Mouse (Mus musculus) testis, adult 2 months (tissue): ENCODE measurements around the gene 1700021F07Rik. TPM values are rescaled to one million over a fixed set of nuclear protein-coding genes. Genes with fewer than 3 reads are reported as not detected.

Experiments used
- H3K27ac ChIP-seq: fragments of 200-500 bp; 2 replicates; pipeline ENCODE4 v1.5.1; 2012; ENCODE audit warnings: low read depth, low read length; ENCODE audit not compliant: control insufficient read depth, insufficient read depth
- H3K27me3 ChIP-seq: fragments of 200-500 bp; 2 replicates; pipeline ENCODE4 v1.6.1; 2012; ENCODE audit warnings: mild to moderate bottlenecking, low read length, moderate library complexity; ENCODE audit not compliant: control insufficient read depth, insufficient read depth
- H3K36me3 ChIP-seq: fragments of 200-500 bp; 2 replicates; pipeline ENCODE4 v1.6.1; 2012; ENCODE audit warnings: mild to moderate bottlenecking, low read length; ENCODE audit not compliant: control insufficient read depth, insufficient read depth
- H3K4me1 ChIP-seq: fragments of 200-500 bp; 2 replicates; pipeline ENCODE4 v1.6.1; 2012; ENCODE audit warnings: low read length; ENCODE audit not compliant: control insufficient read depth, insufficient read depth
- H3K4me3 ChIP-seq: fragments of 200-500 bp; 2 replicates; pipeline ENCODE4 v1.5.1; 2012; ENCODE audit warnings: low read depth, mild to moderate bottlenecking, low read length, moderate library complexity, mixed read lengths; ENCODE audit not compliant: control insufficient read depth
- CTCF ChIP-seq: fragments of 200-500 bp; IDR thresholded peaks from 2 replicates; pipeline ENCODE4 v1.5.1; 2012; ENCODE audit warnings: low read depth, mild to moderate bottlenecking, inconsistent platforms, low read length, moderate library complexity; ENCODE audit not compliant: control insufficient read depth, insufficient read depth, insufficient replicate concordance
- POLR2A ChIP-seq: fragments of 200-500 bp; IDR thresholded peaks from 2 replicates; pipeline ENCODE4 v1.6.1; 2012; ENCODE audit warnings: low read depth, mild to moderate bottlenecking, inconsistent platforms, low read length, moderate library complexity; ENCODE audit not compliant: control insufficient read depth
- polyA plus RNA-seq: library from polyadenylated mRNA; depleted of rRNA; stranded (reverse); fragments of >200 nt; gene quantifications from 2 replicates; pipeline ENCODE4 v1.2.3, GENCODE M21; 2012; rRNA removed

The 1700021F07Rik gene
- 263 and 305 TPM in 2 replicates for polyA plus RNA-seq

DNA sequence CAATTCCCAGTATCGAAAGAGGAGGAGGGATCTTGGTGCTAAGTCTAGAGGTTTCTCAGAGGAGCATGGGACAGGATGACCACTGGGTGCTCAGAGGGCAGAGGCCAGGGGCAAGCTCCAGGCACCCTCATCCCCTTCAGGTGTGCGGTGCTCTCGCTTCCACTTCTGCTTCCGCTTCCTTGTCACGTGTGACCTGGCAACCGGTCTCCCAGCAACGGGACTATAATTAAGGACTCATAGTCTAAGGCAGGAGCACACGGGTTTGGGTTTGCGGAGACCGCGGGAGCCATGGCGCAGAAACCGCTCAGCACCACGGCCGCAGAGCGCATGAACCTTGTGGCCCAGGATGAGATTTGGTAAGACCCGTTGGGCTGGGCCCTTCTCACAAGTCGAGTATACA, at the start of gene 1700021F07Rik:
Gene 1700021F07Rik, plus strand, starts transcription at position 211 of the 400 bp plus-strand sequence.
- TF ChIP-seq POLR2A, result peak; percentile 82
- no peak for TF ChIP-seq CTCF

DNA sequence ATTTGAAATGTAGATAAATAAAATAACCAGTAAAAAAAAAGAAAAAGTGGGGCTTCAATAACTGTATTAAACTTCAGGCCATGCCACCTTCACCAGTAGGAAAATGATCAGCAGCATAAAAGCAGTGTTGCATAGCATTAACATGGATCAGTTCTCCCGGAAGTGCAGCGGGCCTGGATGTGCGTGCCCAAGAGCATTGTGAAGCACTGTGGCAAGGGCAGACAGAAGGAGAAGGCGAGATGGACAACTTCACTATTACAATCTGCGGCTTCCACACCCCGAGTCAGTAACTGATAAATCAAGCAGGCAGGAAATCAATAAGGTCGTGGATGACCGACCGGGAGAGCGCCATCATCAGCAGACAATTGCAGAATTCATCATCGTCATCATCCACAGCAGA, 49.2 kb upstream of the 1700021F07Rik start:
- TF ChIP-seq POLR2A (no peak), CTCF (no peak)
- Histone ChIP-seq H3K36me3 (no peaks in the 10 kb centered on the region), H3K4me1 (0 out of 2 replicates have a peak, but pooled peaks cover 2% of the 10 kb centered on the region), H3K27me3 (no peaks in the 10 kb centered on the region), H3K27ac (no peak overlapping the region), H3K4me3 (peak overlapping the region; percentile 24)

More for the DNA sequence above, at the start of gene 1700021F07Rik:
- Histone ChIP-seq H3K36me3 (no peaks in the 10 kb centered on the region), H3K4me1 (peaks cover 5% of the 10 kb centered on the region; the same call in 1 of the 2 replicates), H3K4me3 (peak within 1 kb of the TSS; percentile 94), H3K27me3 (no peaks in the 10 kb centered on the region), H3K27ac (peak within 1 kb of the TSS; percentile 38; the same call in 1 of the 2 replicates)

DNA sequence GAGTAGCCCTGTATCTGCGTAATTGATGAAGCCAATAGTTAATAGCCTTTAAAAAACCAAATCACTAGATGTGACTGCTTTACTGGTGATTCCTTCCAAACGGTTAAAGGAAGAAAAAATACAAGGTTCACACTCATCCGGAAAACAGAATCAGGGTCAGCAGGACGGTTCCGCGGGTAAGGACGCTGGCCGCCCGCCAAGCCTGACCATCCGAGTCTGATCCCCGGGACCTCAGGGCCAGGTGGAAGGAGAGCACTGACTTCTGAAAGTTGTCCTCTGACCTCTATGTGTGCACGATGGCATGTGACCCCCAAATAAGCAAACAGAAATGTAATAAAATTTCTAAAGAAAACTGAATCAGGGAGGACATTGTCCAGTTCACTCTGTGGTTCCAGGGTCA, 43.3 kb upstream of the 1700021F07Rik start:
- Histone ChIP-seq H3K4me1 (no peaks in the 10 kb centered on the region), H3K27ac (no peak overlapping the region), H3K27me3 (no peaks in the 10 kb centered on the region), H3K4me3 (no peak overlapping the region), H3K36me3 (no peaks in the 10 kb centered on the region)
- no peak for TF ChIP-seq CTCF
- no peak for TF ChIP-seq POLR2A

DNA sequence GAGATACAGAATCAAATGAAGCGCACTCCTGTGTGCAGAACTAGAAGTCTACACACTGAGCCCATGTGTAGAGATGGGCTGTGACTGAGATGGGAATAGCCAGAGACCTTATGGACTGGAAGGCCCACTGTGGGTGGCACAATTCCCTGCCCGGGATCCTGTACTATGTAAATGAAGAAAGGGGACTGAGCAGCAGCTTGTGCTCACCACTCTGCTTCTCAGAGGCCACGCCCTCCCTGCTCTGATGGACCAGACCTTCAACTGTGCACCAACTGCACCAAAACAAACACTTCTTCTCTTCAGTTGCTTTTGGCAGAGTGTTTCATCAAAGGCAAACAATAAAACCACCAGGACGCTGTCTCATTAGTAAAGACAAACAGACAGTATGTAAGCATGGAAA, 37.9 kb upstream of the 1700021F07Rik start:
- TF ChIP-seq CTCF (no peak), POLR2A (no peak)

DNA sequence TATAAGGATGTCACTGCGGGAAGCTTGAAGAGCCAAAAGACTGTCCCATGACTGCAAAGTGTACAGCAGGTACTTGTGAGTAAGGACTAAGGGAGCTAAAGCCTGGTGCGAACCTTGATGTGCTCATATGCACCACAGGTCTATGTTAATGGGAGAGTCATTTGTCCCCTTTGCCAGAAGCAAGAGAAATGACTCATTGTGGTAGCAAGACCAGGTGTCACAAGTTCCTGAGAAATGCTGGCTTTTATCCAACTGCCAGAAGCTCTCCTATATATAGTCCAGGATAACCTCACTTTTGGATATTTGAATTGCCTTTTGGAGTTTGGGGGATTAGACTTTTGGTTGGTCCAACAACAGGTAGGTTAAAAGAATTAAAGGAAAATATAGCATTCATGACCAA, 22.8 kb upstream of the 1700021F07Rik start:
- no peak for TF ChIP-seq CTCF
- Histone ChIP-seq H3K4me1 (peaks cover 3% of the 10 kb centered on the region; the same call in 1 of the 2 replicates), H3K27ac (no peak overlapping the region), H3K27me3 (no peaks in the 10 kb centered on the region), H3K36me3 (no peaks in the 10 kb centered on the region), H3K4me3 (no peak overlapping the region)

More for the DNA sequence above, 37.9 kb upstream of the 1700021F07Rik start:
- H3K4me3 ChIP-seq, result no peak overlapping the region
- no peak overlapping the region for H3K27ac ChIP-seq
- no peaks in the 10 kb centered on the region for H3K36me3 ChIP-seq
- H3K4me1 ChIP-seq, result no peaks in the 10 kb centered on the region
- H3K27me3 ChIP-seq, result no peaks in the 10 kb centered on the region

DNA sequence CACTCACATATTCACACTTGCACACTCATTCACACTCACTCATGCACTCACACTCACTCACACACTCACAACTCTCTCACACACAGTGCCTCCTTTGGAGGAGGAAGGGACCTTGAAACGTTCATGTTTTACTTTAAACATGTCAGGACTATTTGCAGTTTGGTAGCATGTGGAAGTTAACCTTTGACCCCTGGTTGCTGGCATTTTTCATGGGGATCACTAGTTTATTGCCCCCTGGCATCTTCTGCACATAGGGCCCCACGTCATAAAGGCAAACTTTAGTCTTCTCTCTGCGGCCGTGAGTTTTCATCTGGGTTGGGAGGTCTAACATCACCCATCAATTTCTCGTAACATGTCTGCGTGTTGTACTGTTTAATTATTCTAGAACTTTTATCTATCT, 8.4 kb upstream of the 1700021F07Rik start:
- no peak overlapping the region for H3K27ac ChIP-seq
- H3K4me3 ChIP-seq, result no peak overlapping the region
- TF ChIP-seq POLR2A (no peak), CTCF (no peak)
- H3K27me3 ChIP-seq, result no peaks in the 10 kb centered on the region
- no peaks in the 10 kb centered on the region for H3K4me1 ChIP-seq
- H3K36me3 ChIP-seq, result no peaks in the 10 kb centered on the region

DNA sequence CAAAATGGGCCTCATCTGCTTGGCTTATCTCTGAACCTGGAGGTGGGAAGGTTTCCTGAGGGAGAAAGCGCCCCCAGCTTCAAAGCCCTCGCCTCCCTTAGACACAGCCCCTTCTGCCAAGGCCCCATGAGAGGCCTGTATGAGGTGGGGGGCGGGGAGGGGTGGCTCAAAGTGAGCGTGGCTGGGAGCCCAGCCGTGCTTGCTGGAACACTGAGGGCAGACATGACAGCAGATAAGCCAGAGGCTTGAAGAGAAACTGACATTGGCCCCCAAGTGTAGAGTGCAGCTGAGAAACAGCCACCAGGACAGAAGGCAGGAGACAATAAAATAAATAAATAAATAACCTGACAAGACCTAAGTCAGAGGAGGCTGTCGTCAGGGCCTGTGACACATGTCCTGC, 7.2 kb upstream of the 1700021F07Rik start:
- H3K4me3 ChIP-seq, result no peak overlapping the region
- H3K4me1 ChIP-seq, result no peaks in the 10 kb centered on the region
- H3K36me3 ChIP-seq, result no peaks in the 10 kb centered on the region
- no peak for TF ChIP-seq POLR2A
- TF ChIP-seq CTCF, result no peak
- H3K27ac ChIP-seq, result no peak overlapping the region
- H3K27me3 ChIP-seq, result no peaks in the 10 kb centered on the region

DNA sequence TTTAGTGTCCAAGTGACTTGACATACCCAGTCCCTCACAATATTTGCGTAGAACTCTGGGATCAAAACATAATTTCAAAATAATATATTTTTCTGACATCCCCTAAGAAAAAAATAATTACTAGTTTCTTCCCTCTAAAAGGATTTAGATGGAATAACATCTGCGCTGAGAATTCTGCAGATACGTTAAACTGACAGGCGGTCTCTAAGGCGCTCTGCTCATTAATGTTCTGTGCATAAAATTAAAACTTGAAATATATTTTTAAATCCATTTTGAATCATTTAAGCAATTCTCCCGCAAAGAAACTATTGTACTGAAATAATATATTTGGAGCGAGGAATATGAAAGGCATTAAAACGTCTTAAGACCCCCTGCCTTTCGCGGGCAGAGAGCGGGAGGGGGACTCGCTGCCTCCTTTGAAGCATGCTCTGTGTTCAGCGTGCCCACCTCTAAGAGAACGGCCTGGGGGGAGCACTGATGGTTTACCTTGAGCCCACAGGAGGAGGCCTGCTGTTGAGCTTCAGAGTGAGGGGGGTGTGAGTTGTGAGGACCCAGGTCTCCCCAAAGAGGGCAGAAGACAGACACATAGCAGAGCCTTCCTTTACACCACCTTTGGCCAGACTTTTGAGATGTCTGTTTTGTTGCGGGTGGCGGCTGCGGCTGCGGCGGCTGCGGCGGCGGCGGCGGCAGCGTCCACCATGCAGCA, 6.1 kb upstream of the 1700021F07Rik start:
- Histone ChIP-seq H3K4me3 (no peak overlapping the region), H3K27me3 (no peaks in the 10 kb centered on the region), H3K4me1 (no peaks in the 10 kb centered on the region), H3K27ac (no peak overlapping the region), H3K36me3 (no peaks in the 10 kb centered on the region)
- no peak for TF ChIP-seq POLR2A
- no peak for TF ChIP-seq CTCF
